21 mouse cellular contexts compared by ENCODE assay signal in the genomic region with DNA sequence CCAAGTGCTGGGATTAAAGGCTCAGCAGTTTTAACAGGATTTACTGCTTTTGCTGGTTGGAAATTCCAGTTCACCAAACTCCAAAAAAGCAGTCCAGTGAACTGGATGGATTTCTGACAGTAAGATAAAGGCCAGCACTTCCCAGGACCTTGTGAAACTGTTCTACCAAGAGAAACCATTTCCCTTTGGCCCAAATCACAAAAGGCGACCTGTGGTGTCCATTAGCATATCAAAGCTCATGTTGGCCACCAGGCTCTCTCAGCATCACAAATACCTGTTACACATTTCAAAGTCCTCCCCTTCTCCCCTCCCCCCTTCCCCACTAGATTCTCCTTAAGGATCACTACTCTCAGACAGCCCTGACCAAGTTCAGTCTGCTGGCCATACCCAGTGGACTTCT. TPM values are rescaled to one million over a fixed set of nuclear protein-coding genes. Genes with fewer than 3 reads are reported as not detected.
"Had no signal": no experiment of that assay in that cellular context is flagged by ENCODE, and none has a peak within 500 bp of the region (broad histone marks: within the 10 kb centered on the region; RNA-seq: fewer than 3 reads in every experiment).

No protein-coding gene starts in this region.

- H3K36me3 ChIP-seq: midbrain, embryonic 10.5 days; midbrain, embryonic 13.5 days; neural tube, embryonic 13.5 days had no signal

- H3K27ac ChIP-seq: kidney, postnatal 0 days; layer of hippocampus, adult 2 months; liver, embryonic 14.5 days; midbrain, embryonic 10.5 days; midbrain, embryonic 13.5 days; neural tube, embryonic 13.5 days; stomach, postnatal 0 days had no signal

- H3K4me2 ChIP-seq: lung, embryonic 14.5 days; midbrain, embryonic 13.5 days; neural tube, embryonic 13.5 days had no signal

- H3K4me3 ChIP-seq: layer of hippocampus, adult 2 months; megakaryocyte, embryonic 14.5 days; midbrain, embryonic 10.5 days; midbrain, embryonic 13.5 days; myocyte; neural tube, embryonic 13.5 days had no signal

- ATAC-seq: liver, postnatal 0 days; lung, postnatal 0 days; midbrain, embryonic 13.5 days; midbrain, embryonic 16.5 days had no signal

- H3K9ac ChIP-seq: liver, embryonic 14.5 days; liver, postnatal 0 days; lung, embryonic 14.5 days; midbrain, embryonic 13.5 days; neural tube, embryonic 13.5 days had no signal

- H3K27me3 ChIP-seq: midbrain, embryonic 13.5 days; neural tube, embryonic 13.5 days had no signal

- DNase-seq: kidney, postnatal 25 days; layer of hippocampus, adult 9-11 months; liver, postnatal 0 days; lung, embryonic 14.5 days; right cerebral cortex, postnatal 14 days; right cerebral cortex, postnatal 4 days; thymus, adult 2 months; thymus, postnatal 14 days; thymus, postnatal 4 days had no signal

- H3K4me1 ChIP-seq: megakaryocyte, embryonic 14.5 days; midbrain, embryonic 10.5 days; midbrain, embryonic 13.5 days; neural tube, embryonic 13.5 days had no signal

- H3K9me3 ChIP-seq: megakaryocyte, embryonic 14.5 days; midbrain, embryonic 10.5 days; midbrain, embryonic 13.5 days; neural tube, embryonic 13.5 days had no signal

RNA-seq across cellular contexts. Expression of a gene that starts 35.6 kb away (rescaled TPM):
- polyA plus RNA-seq: lung, postnatal 0 days; midbrain, embryonic 13.5 days; midbrain, embryonic 16.5 days; myocyte; neural tube, embryonic 13.5 days; stomach, embryonic 14.5 days had no signal
